Comparison of ENCODE assay signal across 26 mouse cellular contexts in genomic region chr11:76708066-76708465, GRCm38 (mm10). TPM values are rescaled to one million over a fixed set of nuclear protein-coding genes. Genes with fewer than 3 reads are reported as not detected.
DNase-seq lines count a peak whose midpoint lies in the region; ATAC-seq and TF ChIP-seq lines count a peak whose summit lies in the region.
"Had no signal": no experiment of that assay in that cellular context is flagged by ENCODE, and none has a peak within 500 bp of the region (broad histone marks: within the 10 kb centered on the region; RNA-seq: fewer than 3 reads in every experiment).

No protein-coding gene starts in this region.

- peak; percentile 64 for DNase-seq in adrenal gland, postnatal 14 days
- no peak for DNase-seq in adrenal gland, adult 8-10 months
- DNase-seq in liver, adult 2 months (ENCODE audit: extremely low read depth, low read depth, low spot score) = peak; percentile 70
- DNase-seq in liver, embryonic 11.5 days (ENCODE audit: low spot score) = no peak
- DNase-seq in adipocyte (ENCODE audit: low spot score) = peak; percentile 95
- DNase-seq in lung, postnatal 14 days = peak; percentile 21
- DNase-seq in right cerebral cortex, postnatal 14 days = no peak
- DNase-seq: cerebellum, adult 11 months; cerebellum, postnatal 10 days; gastrocnemius, postnatal 36 days; kidney, adult 8-10 months; layer of hippocampus, postnatal 36 days; liver, embryonic 13.5 days; right cerebral cortex, postnatal 4 days; thymus, postnatal 36 days had no signal

- H3K79me2 ChIP-seq in liver, adult 2 months (ENCODE audit: control insufficient read depth, insufficient read depth, low read length) = no peaks in the 10 kb centered on the region

- H3K36me3 ChIP-seq in liver, adult 2 months (ENCODE audit: control insufficient read depth, insufficient read depth, low read length) = no peaks in the 10 kb centered on the region
- H3K36me3 ChIP-seq in liver, embryonic 11.5 days (ENCODE audit: control insufficient read depth, insufficient read depth, low read length) = no peaks in the 10 kb centered on the region
- H3K36me3 ChIP-seq in forebrain, embryonic 13.5 days (ENCODE audit: poor library complexity, severe bottlenecking) = no peaks in the 10 kb centered on the region
- H3K36me3 ChIP-seq: heart, embryonic 13.5 days; hindbrain, embryonic 15.5 days; liver, embryonic 13.5 days; stomach, embryonic 15.5 days had no signal

- H3K9me3 ChIP-seq in liver, embryonic 11.5 days (ENCODE audit: control insufficient read depth, low read length) = no peaks in the 10 kb centered on the region
- no peaks in the 10 kb centered on the region for H3K9me3 ChIP-seq in forebrain, embryonic 13.5 days (replicated peaks)
- H3K9me3 ChIP-seq: hindbrain, embryonic 15.5 days; liver, embryonic 13.5 days; stomach, embryonic 15.5 days had no signal

- H3K9ac ChIP-seq in liver, adult 2 months (ENCODE audit: low read depth, low read length) = no peak overlapping the region
- H3K9ac ChIP-seq in liver, embryonic 11.5 days (ENCODE audit: low read depth, low read length) = no peak overlapping the region
- H3K9ac ChIP-seq in forebrain, embryonic 13.5 days = no peak overlapping the region
- H3K9ac ChIP-seq: heart, embryonic 13.5 days; hindbrain, embryonic 15.5 days; liver, embryonic 13.5 days; stomach, embryonic 15.5 days had no signal

- WGBS in liver, adult 2 months = 34% methylated on average over 1 of the region's 1 CpGs
- WGBS in liver, embryonic 11.5 days = 76% methylated on average over 1 of the region's 1 CpGs
- WGBS in forebrain, embryonic 13.5 days = 92% methylated on average over 1 of the region's 1 CpGs

- H3K4me1 ChIP-seq in liver, adult 2 months (ENCODE audit: control insufficient read depth, insufficient read depth, low read length) = peaks cover 16% of the 10 kb centered on the region
- H3K4me1 ChIP-seq in liver, embryonic 11.5 days (replicated peaks; ENCODE audit: control insufficient read depth, insufficient read depth, low read length) = no peaks in the 10 kb centered on the region
- H3K4me1 ChIP-seq in forebrain, embryonic 13.5 days = 0 out of 2 replicates have a peak, but pooled peaks cover 6% of the 10 kb centered on the region
- H3K4me1 ChIP-seq: hindbrain, embryonic 15.5 days; liver, embryonic 13.5 days had no signal

- no peaks in the 10 kb centered on the region for H3K27me3 ChIP-seq in liver, adult 2 months (ENCODE audit: control insufficient read depth, insufficient read depth, low read length)
- no peaks in the 10 kb centered on the region for H3K27me3 ChIP-seq in liver, embryonic 11.5 days (replicated peaks; ENCODE audit: control insufficient read depth, insufficient read depth, low read length)
- no peaks in the 10 kb centered on the region for H3K27me3 ChIP-seq in forebrain, embryonic 13.5 days
- H3K27me3 ChIP-seq: heart, embryonic 13.5 days; hindbrain, embryonic 15.5 days; liver, embryonic 13.5 days; stomach, embryonic 15.5 days had no signal

- TF ChIP-seq POLR2A in liver, adult 2 months (IDR thresholded peaks at IDR 0.05; ENCODE audit: extremely low read depth, insufficient read depth, low read length) = no peak

- no peak overlapping the region for H3K4me2 ChIP-seq in liver, embryonic 11.5 days
- H3K4me2 ChIP-seq in forebrain, embryonic 13.5 days = no peak overlapping the region
- H3K4me2 ChIP-seq: heart, embryonic 13.5 days; hindbrain, embryonic 15.5 days; liver, embryonic 13.5 days; midbrain, embryonic 11.5 days; stomach, embryonic 15.5 days had no signal

- TF ChIP-seq CTCF in liver, adult 2 months (IDR thresholded peaks at IDR 0.05; ENCODE audit: low read depth, low read length) = no peak

- no peak overlapping the region; the same call in 1 of the 2 replicates for H3K27ac ChIP-seq in liver, adult 2 months (replicated peaks; ENCODE audit: insufficient read depth, low read depth, low read length)
- no peak overlapping the region for H3K27ac ChIP-seq in liver, embryonic 11.5 days (ENCODE audit: low read depth, low read length)
- no peak overlapping the region for H3K27ac ChIP-seq in forebrain, embryonic 13.5 days
- H3K27ac ChIP-seq: heart, embryonic 13.5 days; hindbrain, embryonic 15.5 days; liver, embryonic 13.5 days; stomach, embryonic 15.5 days had no signal

- ATAC-seq in liver, embryonic 11.5 days (replicated peaks; ENCODE audit: low FRiP score) = no peak
- ATAC-seq in forebrain, embryonic 13.5 days = no peak

- no peak overlapping the region for H3K4me3 ChIP-seq in liver, adult 2 months (ENCODE audit: insufficient read depth, low read depth, low read length)
- H3K4me3 ChIP-seq in liver, embryonic 11.5 days (ENCODE audit: low read depth, low read length) = no peak overlapping the region
- no peak overlapping the region for H3K4me3 ChIP-seq in forebrain, embryonic 13.5 days
- H3K4me3 ChIP-seq: heart, embryonic 13.5 days; hindbrain, embryonic 15.5 days; liver, embryonic 13.5 days; stomach, embryonic 15.5 days had no signal

RNA-seq across cellular contexts. Expression of gene Trarg1, which starts 28.5 kb away (rescaled TPM):
- total RNA-seq in adrenal gland, postnatal 14 days (2021) = 40.3 and 75.9 TPM in 2 replicates
- total RNA-seq in adrenal gland, adult 8-10 months (2022) = 10 to 100 TPM; 15.3 to 88.2 (median 29.8) TPM
- 0.13 and 0.18 TPM in 2 replicates for total RNA-seq in liver, adult 2 months (2014; rRNA removed)
- polyA plus RNA-seq in liver, adult 2 months (2012; rRNA removed) = 0.09 and 0.10 TPM in 2 replicates
- polyA plus RNA-seq in liver, embryonic 11.5 days (2014; fragmentation: Nextera tagmentation; extraction: Ambion mirVana) = 0.07 TPM in 1 of 2 replicates, not detected in the other
- 0.06 TPM in 1 of 2 replicates, not detected in the other for polyA plus RNA-seq in forebrain, embryonic 13.5 days (2015; fragmentation: Nextera tagmentation; extraction: Ambion mirVana)
- total RNA-seq: ES-E14; hematopoietic stem cell, adult 5-6 weeks had no signal
- polyA plus RNA-seq: embryonic facial prominence, embryonic 11.5 days; forebrain, embryonic 11.5 days; liver, embryonic 13.5 days had no signal

RNA-seq across cellular contexts. Expression of gene Bhlha9, which starts 35.8 kb away (rescaled TPM):
- not detected in 2 replicates for total RNA-seq in adrenal gland, postnatal 14 days (2021)
- total RNA-seq in adrenal gland, adult 8-10 months (2022) = not detected
- total RNA-seq in liver, adult 2 months (2014; rRNA removed) = not detected in 2 replicates
- not detected in 2 replicates for polyA plus RNA-seq in liver, adult 2 months (2012; rRNA removed)
- 0.37 TPM in 1 of 2 replicates, not detected in the other for polyA plus RNA-seq in liver, embryonic 11.5 days (2014; fragmentation: Nextera tagmentation; extraction: Ambion mirVana)
- polyA plus RNA-seq in forebrain, embryonic 13.5 days (2015; fragmentation: Nextera tagmentation; extraction: Ambion mirVana) = 0.14 and 0.19 TPM in 2 replicates
- total RNA-seq: adrenal gland, postnatal 36 days; ES-E14; gastrocnemius, adult 18-20 months; gastrocnemius, postnatal 36 days; hematopoietic stem cell, adult 5-6 weeks had no signal
- polyA plus RNA-seq: embryonic facial prominence, embryonic 11.5 days; forebrain, embryonic 11.5 days; liver, embryonic 13.5 days; midbrain, embryonic 11.5 days had no signal

RNA-seq across cellular contexts. Expression of gene Gosr1, which starts 55.3 kb away (rescaled TPM):
- total RNA-seq in adrenal gland, postnatal 14 days (2021) = 64.2 and 67.3 TPM in 2 replicates
- total RNA-seq in adrenal gland, adult 8-10 months (2022) = 10 to 100 TPM; 57.9 to 78.0 (median 74.5) TPM
- total RNA-seq in liver, adult 2 months (2014; rRNA removed) = 18.9 and 20.1 TPM in 2 replicates
- 13.7 and 14.9 TPM in 2 replicates for polyA plus RNA-seq in liver, adult 2 months (2012; rRNA removed)
- polyA plus RNA-seq in liver, embryonic 11.5 days (2014; fragmentation: Nextera tagmentation; extraction: Ambion mirVana) = 24.4 and 27.3 TPM in 2 replicates
- polyA plus RNA-seq in forebrain, embryonic 13.5 days (2015; fragmentation: Nextera tagmentation; extraction: Ambion mirVana) = 22.8 and 23.9 TPM in 2 replicates

Comparison
In these comparisons a context has a peak if more than half of its experiments do, and no peak if none do; other contexts are left out.
1. DNase-seq: peak in adrenal gland, postnatal 14 days (single experiment), liver, adult 2 months (single experiment), adipocyte (single experiment) and lung, postnatal 14 days (single experiment); none in adrenal gland, adult 8-10 months (single experiment), liver, embryonic 11.5 days (single experiment) and right cerebral cortex, postnatal 14 days (single experiment).
2. RNA of gene Trarg1, which starts 28.5 kb away (total RNA-seq): 40.3 to 75.9 TPM in adrenal gland, postnatal 14 days and 15.3 to 88.2 TPM in adrenal gland, adult 8-10 months; 0.13 to 0.18 TPM in liver, adult 2 months; every median in the first group is over 10 times any median in the second.